Mouse (Mus musculus) thymus, postnatal 10 days (tissue): ENCODE measurements around the gene Tmem204.
A peak's percentile ranks its signal among the peaks of the same experiment; 100 is the strongest.

ENCODE experiments used
- DNase-seq, 2 experiments: peaks; one replicate each; pipeline ENCODE4 v3.0.0; 2021; ENCODE audit warnings: low spot score in 2 of 2

Gene Tmem204

DNA sequence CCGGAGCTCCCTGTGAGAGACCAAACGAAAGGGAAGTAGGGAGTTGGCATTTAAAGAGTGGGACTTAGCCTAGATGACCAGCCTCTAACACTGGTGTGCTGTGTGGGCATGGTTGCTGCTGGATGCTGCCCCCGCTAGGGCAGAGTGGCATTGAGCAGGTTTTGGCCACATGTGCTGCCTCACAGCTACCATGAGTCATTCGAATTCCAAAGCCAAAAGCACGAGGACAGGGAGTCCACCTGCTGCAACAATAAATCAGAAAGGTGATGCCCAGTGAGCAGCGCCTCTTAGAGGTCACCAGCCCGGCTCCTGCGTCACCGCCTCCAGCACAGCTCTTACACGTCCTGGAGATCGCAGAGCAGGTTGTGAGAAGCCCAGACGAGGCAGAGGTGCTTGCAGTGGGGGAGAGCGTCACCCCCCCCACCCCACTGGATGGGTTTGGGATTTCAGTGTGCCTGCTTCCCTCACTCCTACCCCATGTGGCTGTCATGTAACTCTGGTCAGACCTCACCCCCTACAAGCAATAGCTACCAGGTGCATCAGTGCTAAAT is 1.5 kb upstream of the Tmem204 start:
- no peak for DNase-seq

DNA sequence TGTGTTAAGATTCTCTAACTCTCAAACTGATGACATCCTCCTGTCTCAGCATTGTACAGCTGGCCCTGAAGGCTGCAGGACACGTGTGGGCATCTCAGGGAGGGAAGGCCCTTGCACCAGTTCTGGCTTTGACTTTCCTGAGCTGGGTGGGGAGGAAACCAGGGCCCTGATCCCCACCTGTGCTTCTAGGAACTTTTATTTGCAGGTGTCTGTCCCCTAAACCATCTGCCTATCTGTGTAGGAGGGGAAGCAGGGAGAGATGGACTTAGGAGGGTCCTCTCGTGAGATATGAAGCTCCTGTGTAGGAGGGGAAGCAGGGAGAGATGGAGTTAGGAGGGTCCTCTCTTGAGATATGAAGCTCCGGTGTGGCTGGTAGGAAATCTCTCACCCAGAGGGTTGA is 504 bp downstream of the Tmem204 start:
- DNase-seq = no peak

DNA sequence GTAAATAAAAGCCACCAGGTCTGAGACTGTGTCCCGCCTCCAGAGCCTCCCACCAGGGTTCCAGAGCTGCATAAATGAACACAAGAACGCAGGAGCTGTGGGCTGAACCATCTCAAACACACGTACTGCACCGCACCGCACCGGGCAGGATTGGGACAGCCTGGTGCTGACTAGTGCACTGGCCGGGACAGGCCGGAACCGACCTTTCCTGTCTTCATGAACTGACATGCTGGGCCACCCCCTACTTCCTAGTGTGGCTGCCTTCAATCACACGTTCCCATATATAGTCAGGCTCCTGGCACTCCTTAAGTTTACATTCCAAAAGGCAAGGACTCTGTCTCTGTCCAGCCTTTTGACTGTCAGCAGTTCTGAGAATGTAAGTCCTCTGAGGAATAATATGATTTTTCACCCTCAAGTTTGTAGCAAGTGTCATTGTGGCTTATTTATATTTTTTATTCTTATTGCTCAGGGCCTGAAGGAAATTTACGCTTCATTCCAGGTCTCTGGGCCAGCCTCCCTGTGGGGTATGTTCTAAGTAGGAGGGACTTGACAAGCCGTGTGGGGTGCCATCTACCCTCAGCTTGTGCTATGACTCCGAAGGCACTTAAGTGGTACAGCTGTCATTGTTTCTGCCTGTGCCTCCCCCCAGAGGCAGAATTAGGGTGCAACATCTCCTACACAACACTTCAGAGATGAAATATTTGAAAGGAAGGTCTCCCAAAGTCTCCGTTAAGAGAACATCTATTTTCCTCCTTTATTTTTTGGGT is 1.1 kb downstream of the Tmem204 start:
- no peak for DNase-seq

DNA sequence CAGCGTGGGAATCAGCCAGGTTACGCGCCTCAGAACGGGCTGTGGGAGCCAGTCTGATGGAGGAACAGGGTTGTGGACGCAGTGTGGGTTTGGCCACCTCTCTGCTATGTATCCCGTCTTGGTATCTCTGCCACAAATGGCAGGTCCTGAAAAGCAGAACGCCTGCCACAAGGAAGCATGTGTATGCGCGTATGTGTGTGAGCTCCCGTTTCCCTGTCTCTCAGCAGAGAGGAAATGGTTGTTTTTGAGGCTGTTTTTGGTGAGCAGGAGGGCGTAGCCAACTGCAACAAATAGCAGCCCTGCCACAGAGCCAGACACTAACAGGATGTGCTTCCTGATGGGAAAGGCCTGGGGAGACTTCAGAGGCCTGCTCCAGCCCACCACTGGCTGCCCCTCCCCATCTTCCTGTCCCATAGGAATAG is 2.4 kb downstream of the Tmem204 start:
- no peak for DNase-seq

DNA sequence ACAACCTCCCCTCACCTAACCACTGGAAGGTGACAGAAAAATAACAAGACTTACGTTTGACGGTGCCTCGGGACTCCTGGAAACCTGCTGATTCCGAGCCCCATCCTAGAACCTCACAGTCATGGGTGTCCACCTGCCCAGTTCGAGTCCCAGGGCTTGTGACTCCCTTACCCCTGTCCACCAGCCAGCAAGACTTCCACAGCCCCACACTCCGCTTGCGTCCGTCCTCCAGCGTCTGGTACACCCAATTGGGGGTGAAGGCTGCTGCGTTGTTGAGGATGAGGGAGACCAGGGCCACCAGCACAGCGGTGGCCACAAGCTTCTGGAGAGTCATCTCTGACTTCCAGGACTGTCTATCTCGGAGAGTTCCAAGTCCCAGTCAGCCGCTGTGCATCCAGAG is 3.2 kb downstream of the Tmem204 start:
- no peak for DNase-seq

DNA sequence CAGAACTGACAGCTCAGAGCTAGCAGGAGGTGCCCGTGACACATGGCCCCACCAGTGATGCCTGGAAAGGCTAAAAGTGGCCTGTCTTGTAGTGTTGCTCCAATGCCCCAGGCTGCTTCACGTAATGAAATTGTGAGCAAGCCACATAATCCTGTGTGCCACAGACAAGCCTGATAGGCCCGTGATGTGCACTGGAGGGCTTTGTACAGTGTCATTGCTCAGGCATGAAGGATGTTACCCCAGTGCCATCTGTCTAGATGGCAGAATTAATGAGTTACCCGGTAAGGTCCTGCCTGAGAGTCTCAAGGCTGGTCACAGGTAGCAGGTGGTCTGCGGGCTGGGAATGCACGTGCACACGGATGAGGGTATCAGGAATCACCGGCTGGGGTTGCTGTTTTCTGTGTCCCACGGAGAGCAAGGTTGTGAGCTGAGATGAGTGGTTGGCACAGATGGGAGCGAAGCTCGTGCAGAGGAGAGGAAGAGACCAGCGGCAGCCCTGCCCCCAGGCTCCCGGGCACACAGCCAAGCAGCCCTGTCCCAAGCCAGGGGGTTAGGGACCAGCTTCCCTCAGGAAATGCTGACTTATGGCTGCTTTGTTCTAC is 5.5 kb downstream of the Tmem204 start:
- DNase-seq = no peak

DNA sequence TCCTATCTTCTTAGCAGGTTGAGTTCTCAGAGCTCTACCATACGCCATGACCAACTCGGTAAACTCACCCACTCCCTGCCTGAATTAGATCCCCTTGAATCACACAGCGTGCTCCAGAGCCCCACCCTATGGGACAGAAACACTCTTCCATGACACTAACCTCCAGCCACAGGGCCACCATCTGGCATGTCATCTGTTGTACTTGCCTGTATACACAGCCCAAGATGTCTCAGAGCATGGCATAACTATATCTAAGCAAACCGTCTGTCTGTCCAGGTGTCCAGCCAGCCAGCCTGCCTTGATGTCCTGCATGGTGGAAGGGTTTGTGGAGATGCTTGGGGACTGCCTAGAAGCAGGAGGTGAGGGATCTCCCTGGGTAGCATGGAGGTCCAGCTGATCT is 6.5 kb downstream of the Tmem204 start:
- no peak for DNase-seq

DNA sequence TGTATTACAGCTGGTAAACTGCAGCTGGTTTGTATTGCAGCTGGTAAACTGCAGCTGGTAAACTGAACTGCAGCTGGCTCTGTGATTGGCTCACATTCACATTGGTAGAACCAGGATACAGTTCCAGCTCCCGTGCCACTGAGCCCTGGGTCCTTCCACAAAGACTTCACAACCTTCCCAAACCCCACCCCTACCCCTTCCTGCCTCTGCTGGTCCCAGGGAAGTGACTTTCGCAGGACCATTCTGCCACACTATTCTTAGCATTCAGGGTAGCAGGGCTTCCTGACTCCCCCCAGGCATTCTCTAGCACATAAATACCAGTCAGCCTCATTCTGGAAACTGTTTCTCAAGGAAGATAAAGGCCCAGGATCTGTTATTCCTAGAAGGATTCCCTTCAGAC is 14.7 kb downstream of the Tmem204 start:
- no peak for DNase-seq

DNA sequence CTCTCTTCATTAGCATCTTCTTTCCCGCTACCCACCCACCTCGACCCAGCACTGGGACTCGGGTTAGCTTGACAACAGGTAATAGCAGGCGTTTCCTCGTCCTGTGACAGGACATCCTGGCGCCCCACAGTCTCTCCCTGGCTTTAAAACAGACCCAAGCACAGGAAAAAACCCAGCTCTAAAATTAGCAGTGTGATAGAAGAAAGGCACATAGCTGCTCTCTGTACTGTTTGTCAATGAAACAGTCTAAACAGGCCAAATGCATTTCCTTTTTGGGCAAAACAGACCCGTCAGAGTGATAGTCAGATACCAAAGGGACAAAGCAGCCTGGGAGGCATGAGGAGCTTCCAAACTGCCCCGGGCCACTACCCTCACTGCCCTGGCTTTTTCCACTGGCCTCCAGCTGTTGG is 15.9 kb downstream of the Tmem204 start:
- DNase-seq = no peak

DNA sequence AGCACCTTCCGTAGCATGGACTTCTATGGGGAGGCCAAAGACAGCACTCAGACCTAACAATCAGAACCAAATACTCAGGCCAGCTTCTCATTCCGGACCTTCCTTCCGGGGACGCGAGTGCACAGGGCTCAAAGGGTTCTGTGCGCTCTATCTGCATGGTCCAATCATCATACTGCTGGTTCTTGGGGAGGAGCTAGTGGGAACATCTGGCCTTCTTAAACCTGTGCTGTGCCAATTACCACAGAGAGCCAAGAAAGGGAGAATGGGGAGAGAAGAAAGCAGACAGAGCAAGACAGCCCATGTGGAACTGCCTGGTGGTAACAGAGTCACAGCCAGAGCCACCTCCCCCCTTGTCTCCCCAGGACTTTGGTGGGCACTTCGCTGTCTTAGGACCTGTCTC is 16.8 kb downstream of the Tmem204 start:
- no peak for DNase-seq

DNA sequence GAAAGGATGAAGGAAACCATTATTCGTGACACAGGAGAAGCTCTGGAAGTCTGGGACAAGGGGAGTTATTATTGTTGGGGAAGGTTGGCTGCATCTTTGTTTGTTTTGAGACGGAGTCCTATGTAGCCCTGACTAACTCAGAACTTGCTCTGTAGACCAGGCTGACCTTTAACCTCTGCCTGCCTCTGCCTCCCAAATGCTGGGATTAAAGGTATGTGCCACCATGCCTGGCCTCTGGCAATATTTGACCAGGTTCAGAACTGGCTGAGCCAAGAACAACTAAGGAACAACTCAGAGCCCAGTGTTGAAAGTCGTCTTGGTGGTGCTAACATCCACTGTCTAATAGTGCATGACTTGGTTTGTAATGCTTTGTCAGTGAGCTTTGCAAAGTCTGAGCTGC is 18.2 kb downstream of the Tmem204 start:
- DNase-seq = no peak

DNA sequence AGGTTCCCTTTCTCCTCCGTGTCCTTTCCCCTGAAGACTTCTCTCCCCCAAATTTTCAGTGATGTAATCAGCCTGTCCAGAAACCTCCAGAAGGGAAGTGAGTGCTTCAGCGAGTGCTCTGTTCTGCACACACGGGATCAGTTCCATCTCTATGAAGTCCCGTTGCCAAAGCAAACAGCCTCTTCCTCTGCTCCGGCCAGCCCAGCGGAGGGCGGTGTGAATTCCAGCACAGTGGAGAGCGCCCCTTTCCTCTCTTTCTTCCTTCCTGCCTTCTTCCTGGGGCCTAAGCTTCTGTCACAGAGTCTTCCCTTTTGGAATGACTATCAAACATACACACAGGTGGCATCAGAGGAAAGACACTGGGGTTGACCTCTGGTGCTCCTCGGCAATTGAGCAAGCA is 19.0 kb downstream of the Tmem204 start:
- no peak for DNase-seq

DNA sequence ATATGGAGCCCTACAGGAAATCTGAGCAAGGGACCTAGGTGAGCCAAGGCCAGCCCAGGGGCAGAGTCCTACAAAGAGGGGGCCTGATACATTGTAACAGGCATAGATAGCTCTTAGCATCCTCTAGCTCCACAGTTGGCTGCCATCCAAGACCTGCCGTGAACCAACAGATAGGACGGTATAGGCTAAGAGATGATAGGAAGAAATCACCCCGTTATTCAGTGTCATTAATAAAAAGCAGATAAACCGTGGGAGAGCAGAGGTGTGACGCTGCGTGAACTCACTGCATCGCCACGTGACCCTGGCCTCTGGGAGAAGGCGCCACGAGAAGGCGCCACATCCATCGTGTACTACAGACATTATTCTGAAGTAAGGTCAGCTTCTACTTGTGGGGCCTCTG is 19.5 kb downstream of the Tmem204 start:
- no peak for DNase-seq

DNA sequence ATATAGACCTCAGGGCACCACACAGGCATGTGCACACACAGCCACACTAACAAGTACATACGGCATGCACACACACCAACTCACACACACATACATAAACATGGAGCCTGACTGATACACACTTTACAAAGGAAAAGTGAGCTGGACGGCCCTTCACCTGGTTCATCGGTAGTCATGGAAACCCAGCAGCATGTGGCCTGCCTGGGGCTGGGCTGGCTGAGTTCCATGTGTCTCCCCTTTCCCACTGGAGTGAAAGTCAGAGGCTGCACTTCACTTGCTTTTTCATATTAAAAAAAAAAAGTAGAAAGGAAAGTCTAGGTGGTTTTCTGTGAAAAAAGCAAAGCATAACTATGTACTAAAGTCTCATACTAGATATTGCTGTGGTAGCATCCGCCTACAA is 20.1 kb downstream of the Tmem204 start:
- DNase-seq = no peak

DNA sequence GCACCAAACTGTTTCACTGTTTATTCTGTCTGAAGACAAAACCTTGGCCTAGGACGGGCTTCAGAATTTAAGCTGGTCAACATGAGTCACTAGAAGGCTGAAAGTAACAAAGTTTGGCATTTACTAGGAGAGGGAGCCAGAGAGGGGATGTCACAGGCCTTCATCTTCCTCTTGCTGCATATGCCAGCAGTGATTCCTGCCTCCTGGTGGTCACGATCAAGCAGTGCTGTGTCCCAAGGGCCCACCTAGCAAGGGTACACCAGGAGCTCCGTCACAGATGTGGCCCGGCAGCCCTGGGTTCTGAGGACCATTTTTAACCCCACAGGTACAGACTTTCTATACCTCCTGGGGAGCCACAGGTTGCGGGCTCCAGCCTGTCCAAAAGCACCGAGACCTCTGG is 26.4 kb downstream of the Tmem204 start:
- no peak for DNase-seq

DNA sequence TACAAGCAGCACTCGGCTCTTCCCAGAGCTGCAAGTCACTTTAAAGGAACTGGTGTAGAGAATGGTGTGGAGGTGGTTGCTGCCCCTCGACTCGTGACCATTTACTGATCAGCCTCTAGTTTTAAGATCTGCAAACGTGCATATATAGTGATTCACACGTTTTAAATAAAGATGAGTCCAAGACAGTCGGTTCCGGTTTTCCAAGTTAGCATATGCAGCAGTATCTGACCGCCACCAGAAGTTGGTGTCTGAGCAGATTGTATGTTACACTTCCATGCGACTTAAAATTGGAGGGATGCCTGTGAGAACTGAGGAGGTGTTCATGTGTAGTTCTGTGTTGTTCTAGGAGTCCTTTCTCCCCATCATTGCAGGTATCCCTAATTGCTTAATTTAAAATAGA is 30.1 kb downstream of the Tmem204 start:
- DNase-seq = no peak

DNA sequence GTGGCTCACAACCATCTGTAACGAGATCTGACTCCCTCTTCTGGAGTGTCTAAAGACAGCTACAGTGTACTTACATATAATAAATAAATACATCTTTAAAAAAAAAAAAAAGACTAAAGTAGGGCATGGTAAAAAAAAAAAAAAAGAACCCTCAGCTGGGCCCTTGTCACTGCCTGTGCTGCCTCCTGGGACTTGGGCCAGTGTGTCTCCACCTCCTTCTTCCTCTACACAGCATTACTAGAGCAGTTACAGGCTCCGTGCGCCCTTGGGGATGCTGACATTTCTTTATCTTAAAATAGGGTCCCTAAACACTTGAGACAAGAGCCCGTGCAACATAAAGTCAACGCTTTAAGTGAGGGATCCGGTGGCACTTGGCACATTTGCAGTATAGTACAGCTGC is 36.2 kb downstream of the Tmem204 start:
- DNase-seq = no peak

DNA sequence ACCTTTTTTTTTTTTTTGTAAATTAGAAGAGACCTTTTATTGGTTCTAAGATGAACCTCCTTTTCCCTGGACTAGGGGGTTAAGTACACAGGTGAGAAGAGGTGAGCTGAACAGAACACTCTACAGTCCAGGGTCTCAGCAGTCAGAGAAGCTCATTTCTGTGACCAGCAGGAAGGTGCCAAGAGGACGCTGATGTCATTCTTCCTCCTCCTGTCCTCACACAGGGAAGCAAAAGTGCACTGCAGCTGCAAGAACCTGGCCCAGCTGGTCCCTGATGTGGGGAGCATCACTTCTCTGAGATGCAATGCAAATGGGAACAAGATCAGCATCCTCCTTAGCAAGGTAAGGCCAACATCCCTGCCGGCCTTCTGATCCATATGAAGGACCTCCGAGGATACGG is 38.1 kb downstream of the Tmem204 start:
- no peak for DNase-seq

DNA sequence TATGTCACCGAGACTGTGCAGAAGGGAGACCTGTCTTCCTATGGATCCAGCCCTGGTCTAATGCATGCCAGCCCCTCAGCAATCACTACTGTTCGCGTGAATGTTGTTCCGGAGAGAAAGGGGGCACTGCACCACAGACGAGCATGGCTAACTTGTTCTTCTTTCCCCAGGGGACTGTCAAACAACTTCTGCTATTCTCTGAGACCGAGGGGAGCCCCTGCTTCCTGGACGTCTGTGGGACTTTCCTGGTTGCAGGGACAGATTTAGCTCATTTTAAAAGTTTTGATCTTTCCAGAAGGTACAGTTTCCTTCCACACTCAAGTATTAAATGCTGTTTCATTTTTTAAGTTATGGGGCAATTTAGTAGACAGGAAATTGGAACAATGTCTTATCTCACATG is 38.5 kb downstream of the Tmem204 start:
- DNase-seq = no peak

DNA sequence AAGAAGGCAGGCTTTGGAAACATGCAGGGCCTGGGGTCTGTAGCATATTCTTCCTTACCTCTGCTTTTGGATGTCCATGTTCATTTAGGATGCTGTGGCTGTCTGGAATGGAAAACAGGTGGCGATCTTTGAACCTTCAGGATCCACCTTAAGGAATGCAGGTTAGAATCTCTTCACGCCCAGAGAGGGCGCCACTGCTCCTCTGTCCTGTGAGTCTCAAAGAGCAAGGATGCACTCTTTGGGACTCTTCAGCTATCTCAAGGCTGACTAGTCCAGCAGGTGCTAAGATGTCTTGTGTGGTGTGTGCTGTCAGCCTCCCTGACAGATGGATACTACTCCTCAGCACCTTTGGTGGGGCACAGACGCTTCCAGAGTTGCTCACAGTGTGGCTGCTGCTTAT is 47.2 kb downstream of the Tmem204 start:
- DNase-seq = no peak

DNA sequence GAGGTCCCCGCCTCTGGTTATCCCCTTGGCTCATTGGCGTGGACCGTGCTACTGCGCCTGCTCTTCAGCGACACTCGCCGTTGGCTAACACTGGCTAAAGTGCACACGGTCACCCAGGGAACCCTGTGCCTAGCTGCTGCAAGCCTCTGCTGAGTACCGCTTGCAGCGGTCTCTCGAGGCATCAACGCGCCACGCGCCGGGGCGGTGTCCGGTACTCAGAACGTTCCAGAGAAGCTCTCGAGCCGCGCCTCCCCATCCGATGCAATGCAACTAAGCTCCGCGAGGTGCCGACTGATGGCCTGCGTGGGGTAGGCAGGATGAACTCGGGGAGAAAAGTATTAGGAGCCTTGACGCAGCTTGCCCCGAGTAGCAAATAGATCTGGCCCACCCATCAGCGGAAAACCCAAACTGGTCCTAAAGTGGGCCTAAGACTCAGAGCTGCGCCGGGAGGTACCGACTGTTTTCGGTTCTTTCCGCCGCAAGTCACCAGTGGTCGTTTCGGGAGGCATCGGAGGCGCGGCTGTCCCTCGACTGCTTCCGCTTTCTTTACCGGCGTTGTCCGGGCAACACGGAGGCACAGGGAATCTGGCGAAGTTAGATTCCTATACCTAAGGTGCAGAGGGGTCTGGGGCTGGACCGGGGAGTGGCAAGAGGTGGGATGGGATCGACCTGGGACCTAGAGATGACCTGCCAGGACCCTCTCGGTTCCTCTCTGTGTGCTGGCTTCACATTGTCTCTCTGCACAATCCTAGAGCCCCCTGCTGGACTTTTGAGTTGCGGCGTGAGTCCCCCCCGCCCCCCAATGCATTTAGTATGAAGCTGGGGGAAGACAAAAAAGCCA is 66.9 kb downstream of the Tmem204 start:
- DNase-seq = peak; percentile 49 to 58

DNA sequence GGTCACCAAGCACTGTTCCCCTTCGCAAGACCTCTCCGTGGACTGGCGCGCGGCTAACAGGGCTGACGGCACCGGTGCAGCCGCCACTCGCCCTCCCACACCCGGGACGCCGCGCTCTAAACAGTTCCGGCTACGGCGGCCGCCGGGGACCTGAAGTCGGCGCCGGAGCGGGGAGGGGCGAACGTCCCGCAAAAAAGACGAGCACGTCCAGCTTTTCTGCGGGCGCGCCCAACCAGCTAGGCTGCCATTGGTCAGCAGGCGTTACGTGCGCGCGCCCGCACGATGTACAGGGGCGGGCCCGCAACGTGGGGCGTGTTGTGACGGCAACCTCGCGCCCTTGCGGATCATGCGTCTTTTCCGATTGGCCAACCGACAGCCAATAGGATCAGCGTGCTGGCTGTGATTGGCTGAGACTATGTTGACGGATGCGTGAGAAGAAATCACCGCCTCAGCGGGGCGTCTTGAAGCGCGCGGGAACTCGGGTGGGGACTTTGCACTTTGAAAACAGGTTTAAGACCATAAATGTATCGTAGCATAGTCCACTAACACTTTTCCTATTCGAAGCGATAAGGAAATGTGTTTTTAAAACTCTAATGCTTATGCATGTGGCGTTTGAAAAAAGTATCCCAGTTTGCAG is 67.6 kb downstream of the Tmem204 start, which contains the start of the genes Cramp1l and Ift140:
TSS of gene Cramp1l (minus strand) at position 134 of the 637 bp plus-strand sequence.
TSS of gene Ift140 (plus strand) at position 431 of the 637 bp plus-strand sequence.
- DNase-seq = peak; percentile 97
